Mouse (Mus musculus) liver, embryonic 12.5 days (tissue): ENCODE results near the gene Eps15. TPM values are rescaled to one million over a fixed set of nuclear protein-coding genes. Genes with fewer than 3 reads are reported as not detected.

Experiments used
- ATAC-seq: fragments of 200-750 bp; cut with Nextera tagmentation; 2 replicates; pipeline ENCODE4 v1.8.0; 2017; ENCODE audit warnings: moderate number of reproducible peaks, mild to moderate bottlenecking, moderate library complexity
- H3K27ac ChIP-seq: fragments of 300-500 bp; sonication (generic); 2 replicates; pipeline ENCODE4 v1.5.1; 2016; ENCODE audit warnings: mild to moderate bottlenecking
- H3K27me3 ChIP-seq: fragments of 300-500 bp; sonication (generic); replicated peaks from 2 replicates; pipeline ENCODE4 v1.6.1; 2016; ENCODE audit warnings: mild to moderate bottlenecking, moderate library complexity
- H3K36me3 ChIP-seq: fragments of 300-500 bp; sonication (generic); 2 replicates; pipeline ENCODE4 v1.6.1; 2016; ENCODE audit warnings: mild to moderate bottlenecking, moderate library complexity
- H3K4me1 ChIP-seq: fragments of 300-500 bp; sonication (generic); 2 replicates; pipeline ENCODE4 v1.6.1; 2016
- H3K4me2 ChIP-seq: fragments of 300-500 bp; sonication (generic); 2 replicates; pipeline ENCODE4 v1.6.1; 2016; ENCODE audit warnings: mild to moderate bottlenecking, moderate library complexity
- H3K4me3 ChIP-seq: fragments of 300-500 bp; sonication (generic); 2 replicates; pipeline ENCODE4 v1.5.1; 2016; ENCODE audit warnings: mild to moderate bottlenecking, moderate library complexity
- H3K9ac ChIP-seq: fragments of 300-500 bp; sonication (generic); 2 replicates; pipeline ENCODE4 v1.6.1; 2016; ENCODE audit warnings: mild to moderate bottlenecking, moderate library complexity
- H3K9me3 ChIP-seq: fragments of 300-500 bp; sonication (generic); replicated peaks from 2 replicates; pipeline ENCODE4 v1.6.1; 2016; ENCODE audit warnings: mild to moderate bottlenecking, moderate library complexity
- WGBS: fragments of 180-500 bp; shearing (Covaris S2); methylation state at CpG from one replicate; pipeline ENCODE4 v1.1.7; 2016; ENCODE audit not compliant: insufficient replicate concordance; 5-methylcytosine and 5-hydroxymethylcytosine counted together
- polyA plus RNA-seq: library from polyadenylated mRNA; unstranded; fragments of >200 nt; fragmentation: Nextera tagmentation; extraction: Ambion mirVana; gene quantifications from 2 replicates; pipeline ENCODE4 v1.2.1, GENCODE M21; 2016

Gene Eps15
- polyA plus RNA-seq, 1 experiment from 2014 or later: 54.2 TPM

GRCm38 (mm10) chr4:109406054-109406485 lies 126.0 kb downstream of the Eps15 start:
- Histone ChIP-seq H3K4me1 (peaks cover 66% of the 10 kb centered on the region), H3K9me3 (no peaks in the 10 kb centered on the region), H3K36me3 (peaks cover 40% of the 10 kb centered on the region), H3K4me2 (peak overlapping the region; percentile 91), H3K9ac (peak overlapping the region; percentile 90), H3K4me3 (peak overlapping the region; percentile 76), H3K27me3 (no peaks in the 10 kb centered on the region), H3K27ac (peak overlapping the region; percentile 99)
- 1% methylated on average over 3 of the region's 3 CpGs for WGBS
- peak; percentile 78 for ATAC-seq

- H3K27ac ChIP-seq: peak within 1 kb of the TSS; percentile 99
- peak; percentile 44 for ATAC-seq
- no peaks in the 10 kb centered on the region for H3K9me3 ChIP-seq
- peak within 1 kb of the TSS; percentile 91 for H3K4me2 ChIP-seq
- H3K27me3 ChIP-seq: no peaks in the 10 kb centered on the region
- H3K4me3 ChIP-seq: peak within 1 kb of the TSS; percentile 76
- peaks cover 36% of the 10 kb centered on the region for H3K36me3 ChIP-seq
- WGBS: under 1% methylated on average over 48 of the region's 56 CpGs
- peaks cover 71% of the 10 kb centered on the region for H3K4me1 ChIP-seq
- H3K9ac ChIP-seq: peak within 1 kb of the TSS; percentile 90
Measured at GRCm38 (mm10) chr4:109406486-109407175, 126.6 kb downstream of the Eps15 start, which contains the start of gene Ttc39a. Gene Ttc39a (plus strand): TSS chr4:109406623.

- 4% methylated on average over 22 of the region's 24 CpGs for WGBS
- Histone ChIP-seq H3K4me3 (peak overlapping the region; percentile 76), H3K4me1 (peaks cover 76% of the 10 kb centered on the region), H3K27ac (peak overlapping the region; percentile 99), H3K9ac (peak overlapping the region; percentile 90), H3K9me3 (no peaks in the 10 kb centered on the region), H3K4me2 (peak overlapping the region; percentile 91), H3K36me3 (peaks cover 31% of the 10 kb centered on the region), H3K27me3 (no peaks in the 10 kb centered on the region)
- ATAC-seq: no peak
Measured at GRCm38 (mm10) chr4:109407176-109407520, 127.1 kb downstream of the Eps15 start.

- Histone ChIP-seq H3K27ac (peak overlapping the region; percentile 99), H3K4me3 (peak overlapping the region; percentile 76), H3K4me1 (peaks cover 84% of the 10 kb centered on the region), H3K4me2 (peak overlapping the region; percentile 91), H3K36me3 (peaks cover 23% of the 10 kb centered on the region), H3K27me3 (no peaks in the 10 kb centered on the region), H3K9ac (peak overlapping the region; percentile 90), H3K9me3 (no peaks in the 10 kb centered on the region)
- 80% methylated on average over 9 of the region's 9 CpGs for WGBS
- no peak for ATAC-seq
Measured at GRCm38 (mm10) chr4:109407701-109408485, 127.8 kb downstream of the Eps15 start.

- peak; percentile 89 for ATAC-seq
- H3K9me3 ChIP-seq: no peaks in the 10 kb centered on the region
- 32% methylated on average over 9 of the region's 9 CpGs for WGBS
- peak overlapping the region; percentile 91 for H3K4me2 ChIP-seq
- no peaks in the 10 kb centered on the region for H3K27me3 ChIP-seq
- peaks cover 86% of the 10 kb centered on the region for H3K4me1 ChIP-seq
- peak overlapping the region; percentile 99 for H3K27ac ChIP-seq
- H3K9ac ChIP-seq: peak overlapping the region; percentile 79
- H3K4me3 ChIP-seq: peak overlapping the region; percentile 44
- H3K36me3 ChIP-seq: 0 out of 2 replicates have a peak, but pooled peaks cover 5% of the 10 kb centered on the region
Measured at GRCm38 (mm10) chr4:109410681-109411376, 130.8 kb downstream of the Eps15 start.

- Histone ChIP-seq H3K36me3 (0 out of 2 replicates have a peak, but pooled peaks cover 5% of the 10 kb centered on the region), H3K4me2 (peak overlapping the region; percentile 91), H3K27me3 (no peaks in the 10 kb centered on the region), H3K4me3 (peak overlapping the region; percentile 44), H3K27ac (peak overlapping the region; percentile 99), H3K9ac (peak overlapping the region; percentile 79), H3K9me3 (no peaks in the 10 kb centered on the region), H3K4me1 (peaks cover 82% of the 10 kb centered on the region)
- peak; percentile 58 for ATAC-seq
- 28% methylated on average over 6 of the region's 6 CpGs for WGBS
Measured at GRCm38 (mm10) chr4:109411377-109411967, 131.4 kb downstream of the Eps15 start.

GRCm38 (mm10) chr4:109412233-109412632 lies 132.2 kb downstream of the Eps15 start:
- no peak for ATAC-seq
- WGBS: 76% methylated on average over 5 of the region's 5 CpGs
- H3K4me3 ChIP-seq: peak overlapping the region; percentile 44; the same call in 1 of the 2 replicates
- no peaks in the 10 kb centered on the region for H3K27me3 ChIP-seq
- H3K9ac ChIP-seq: peak overlapping the region; percentile 79
- H3K27ac ChIP-seq: peak overlapping the region; percentile 99
- 0 out of 2 replicates have a peak, but pooled peaks cover 5% of the 10 kb centered on the region for H3K36me3 ChIP-seq
- no peaks in the 10 kb centered on the region for H3K9me3 ChIP-seq
- H3K4me2 ChIP-seq: peak overlapping the region; percentile 91
- H3K4me1 ChIP-seq: peaks cover 81% of the 10 kb centered on the region

- Histone ChIP-seq H3K27ac (no peak overlapping the region), H3K9me3 (no peaks in the 10 kb centered on the region), H3K4me2 (no peak overlapping the region), H3K4me1 (peaks cover 45% of the 10 kb centered on the region), H3K36me3 (peaks cover 10% of the 10 kb centered on the region; the same call in 1 of the 2 replicates), H3K27me3 (no peaks in the 10 kb centered on the region), H3K4me3 (no peak overlapping the region), H3K9ac (no peak overlapping the region)
- ATAC-seq: no peak
- WGBS: 79% methylated on average over 1 of the region's 1 CpGs
Measured at GRCm38 (mm10) chr4:109417998-109418397, 137.9 kb downstream of the Eps15 start.

GRCm38 (mm10) chr4:109419017-109419416 lies 138.9 kb downstream of the Eps15 start:
- H3K4me2 ChIP-seq: no peak overlapping the region

GRCm38 (mm10) chr4:109419563-109419962 lies 139.5 kb downstream of the Eps15 start:
- H3K4me3 ChIP-seq: no peak overlapping the region
- H3K27me3 ChIP-seq: no peaks in the 10 kb centered on the region
- H3K4me2 ChIP-seq: no peak overlapping the region
- WGBS: 75% methylated on average over 4 of the region's 4 CpGs
- no peak overlapping the region for H3K27ac ChIP-seq
- no peaks in the 10 kb centered on the region for H3K9me3 ChIP-seq
- peaks cover 10% of the 10 kb centered on the region; the same call in 1 of the 2 replicates for H3K36me3 ChIP-seq
- H3K9ac ChIP-seq: no peak overlapping the region
- no peak for ATAC-seq
- H3K4me1 ChIP-seq: peaks cover 29% of the 10 kb centered on the region

More at GRCm38 (mm10) chr4:109419017-109419416, 138.9 kb downstream of the Eps15 start:
- 27% methylated on average over 3 of the region's 3 CpGs for WGBS
- peaks cover 10% of the 10 kb centered on the region; the same call in 1 of the 2 replicates for H3K36me3 ChIP-seq
- H3K27ac ChIP-seq: no peak overlapping the region
- peak; percentile 13; the same call in 1 of the 2 replicates for ATAC-seq
- H3K9ac ChIP-seq: no peak overlapping the region
- H3K4me1 ChIP-seq: peaks cover 34% of the 10 kb centered on the region
- no peaks in the 10 kb centered on the region for H3K9me3 ChIP-seq
- no peaks in the 10 kb centered on the region for H3K27me3 ChIP-seq
- H3K4me3 ChIP-seq: no peak overlapping the region

GRCm38 (mm10) chr4:109420138-109420795 lies 140.2 kb downstream of the Eps15 start:
- peak overlapping the region; percentile 36; the same call in 1 of the 2 replicates for H3K27ac ChIP-seq
- 64% methylated on average over 8 of the region's 8 CpGs for WGBS
- no peak overlapping the region for H3K4me3 ChIP-seq
- no peak overlapping the region for H3K9ac ChIP-seq
- H3K4me2 ChIP-seq: no peak overlapping the region
- peaks cover 23% of the 10 kb centered on the region for H3K4me1 ChIP-seq
- H3K27me3 ChIP-seq: no peaks in the 10 kb centered on the region
- H3K36me3 ChIP-seq: peaks cover 10% of the 10 kb centered on the region; the same call in 1 of the 2 replicates
- no peaks in the 10 kb centered on the region for H3K9me3 ChIP-seq
- ATAC-seq: peak; percentile 31; the same call in 1 of the 2 replicates
